Comparison of ENCODE assay signal across 19 mouse cellular contexts in genomic region chr9:49470946-49471345, GRCm38 (mm10). TPM values are rescaled to one million over a fixed set of nuclear protein-coding genes. Genes with fewer than 3 reads are reported as not detected.
"Had no signal": no experiment of that assay in that cellular context is flagged by ENCODE, and none has a peak within 500 bp of the region (broad histone marks: within the 10 kb centered on the region; RNA-seq: fewer than 3 reads in every experiment).

No protein-coding gene starts in this region.

- DNase-seq: kidney, adult 8-10 months; kidney, postnatal 36 days; left cerebral cortex, postnatal 4 days; lung, adult 18-20 months; right cerebral cortex, adult 18-20 months; right cerebral cortex, postnatal 25 days; thymus, postnatal 36 days had no signal

- ATAC-seq: intestine, postnatal 0 days; midbrain, embryonic 13.5 days had no signal

- H3K9me3 ChIP-seq: limb, embryonic 13.5 days; midbrain, embryonic 13.5 days; neural tube, embryonic 13.5 days had no signal

- H3K4me1 ChIP-seq: limb, embryonic 13.5 days; midbrain, embryonic 13.5 days; neural tube, embryonic 13.5 days had no signal

- H3K9ac ChIP-seq: limb, embryonic 13.5 days; liver, embryonic 14.5 days; midbrain, embryonic 13.5 days; neural tube, embryonic 13.5 days had no signal

- H3K36me3 ChIP-seq: limb, embryonic 13.5 days; midbrain, embryonic 13.5 days; neural tube, embryonic 13.5 days had no signal

- H3K4me2 ChIP-seq: limb, embryonic 13.5 days; midbrain, embryonic 13.5 days; neural tube, embryonic 13.5 days had no signal

- H3K27me3 ChIP-seq: limb, embryonic 13.5 days; midbrain, embryonic 13.5 days; neural tube, embryonic 13.5 days had no signal

- H3K4me3 ChIP-seq: layer of hippocampus, adult 2 months; limb, embryonic 13.5 days; midbrain, embryonic 13.5 days; neural tube, embryonic 13.5 days had no signal

- H3K27ac ChIP-seq: layer of hippocampus, adult 2 months; limb, embryonic 13.5 days; liver, embryonic 14.5 days; midbrain, embryonic 13.5 days; neural tube, embryonic 13.5 days had no signal

RNA-seq across cellular contexts. Expression of gene Ankk1, which starts 44.1 kb away (rescaled TPM):
- total RNA-seq: layer of hippocampus, adult 2 months; layer of hippocampus, postnatal 14 days; left cerebral cortex, adult 18-20 months; left cerebral cortex, postnatal 10 days; left cerebral cortex, postnatal 4 days; liver, adult 2 months; megakaryocyte-erythroid progenitor cell, adult 5-6 weeks had no signal
- polyA plus RNA-seq: intestine, postnatal 0 days; limb, embryonic 13.5 days; liver, adult 2 months; liver, embryonic 14.5 days; midbrain, embryonic 13.5 days; neural tube, embryonic 13.5 days; small intestine, adult 2 months had no signal
